Mouse (Mus musculus) embryonic facial prominence, embryonic 15.5 days (tissue): ENCODE measurements around the gene Fbh1. TPM values are rescaled to one million over a fixed set of nuclear protein-coding genes. Genes with fewer than 3 reads are reported as not detected.

ENCODE experiments used
- ATAC-seq: fragments of 200-750 bp; cut with Nextera tagmentation; 2 replicates; pipeline ENCODE4 v1.8.0; 2017; ENCODE audit warnings: low read depth, moderate TSS enrichment; ENCODE audit not compliant: insufficient number of reproducible peaks, low FRiP score, low TSS enrichment
- H3K27ac ChIP-seq: fragments of 300-500 bp; sonication (generic); replicated peaks from 2 replicates; pipeline ENCODE4 v1.5.1; 2015; ENCODE audit warnings: mild to moderate bottlenecking, inconsistent platforms
- H3K27me3 ChIP-seq: fragments of 300-500 bp; sonication (generic); 2 replicates; pipeline ENCODE4 v1.6.1; 2015; ENCODE audit warnings: inconsistent platforms
- H3K36me3 ChIP-seq: fragments of 300-500 bp; sonication (generic); 2 replicates; pipeline ENCODE4 v1.6.1; 2015; ENCODE audit warnings: mild to moderate bottlenecking, inconsistent platforms
- H3K4me1 ChIP-seq: fragments of 300-500 bp; sonication (generic); 2 replicates; pipeline ENCODE4 v1.6.1; 2015; ENCODE audit warnings: inconsistent platforms
- H3K4me2 ChIP-seq: fragments of 300-500 bp; sonication (generic); replicated peaks from 2 replicates; pipeline ENCODE4 v1.6.1; 2015; ENCODE audit warnings: mild to moderate bottlenecking, inconsistent platforms
- H3K4me3 ChIP-seq: fragments of 300-500 bp; sonication (generic); replicated peaks from 2 replicates; pipeline ENCODE4 v1.5.1; 2015; ENCODE audit warnings: mild to moderate bottlenecking, inconsistent platforms
- H3K9ac ChIP-seq: fragments of 300-500 bp; sonication (generic); 2 replicates; pipeline ENCODE4 v1.6.1; 2015; ENCODE audit warnings: inconsistent platforms
- H3K9me3 ChIP-seq: fragments of 300-500 bp; sonication (generic); replicated peaks from 2 replicates; pipeline ENCODE4 v1.6.1; 2016; ENCODE audit warnings: inconsistent platforms
- WGBS: fragments of 180-500 bp; shearing (Covaris S2); methylation state at CpG from one replicate; pipeline ENCODE4 v1.1.7; 2015; 5-methylcytosine and 5-hydroxymethylcytosine counted together
- polyA plus RNA-seq: library from polyadenylated mRNA; unstranded; fragments of >200 nt; fragmentation: Nextera tagmentation; extraction: Ambion mirVana; gene quantifications from 2 replicates; pipeline ENCODE4 v1.2.1, GENCODE M21; 2015

Gene Fbh1
- polyA plus RNA-seq, 1 experiment from 2014 or later = 121 TPM

DNA sequence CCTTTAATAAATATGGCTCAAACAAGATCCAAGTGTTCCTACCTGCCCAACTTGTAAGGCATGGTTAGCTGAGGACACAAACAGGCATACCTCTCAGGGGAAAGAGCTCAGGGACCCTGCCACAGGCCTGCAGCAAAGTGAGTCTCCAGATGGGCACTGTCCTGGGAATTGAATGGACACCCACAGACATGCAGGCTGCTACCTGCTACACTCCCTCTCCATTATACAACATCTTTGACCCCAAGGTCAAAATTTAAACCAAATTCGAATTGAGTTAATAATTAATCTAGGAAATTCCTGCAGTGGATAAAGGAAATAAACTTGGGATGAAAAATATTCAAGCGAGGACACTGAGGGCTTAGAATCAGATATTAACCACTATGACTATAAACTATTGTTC is 81.5 kb downstream of the Fbh1 start:
- H3K36me3 ChIP-seq = no peaks in the 10 kb centered on the region
- H3K27me3 ChIP-seq = no peaks in the 10 kb centered on the region
- H3K9ac ChIP-seq = no peak overlapping the region
- 59% methylated on average over 2 of the region's 2 CpGs for WGBS
- no peak overlapping the region for H3K4me3 ChIP-seq
- ATAC-seq = no peak
- no peaks in the 10 kb centered on the region for H3K9me3 ChIP-seq
- H3K27ac ChIP-seq = no peak overlapping the region
- no peaks in the 10 kb centered on the region for H3K4me1 ChIP-seq
- no peak overlapping the region for H3K4me2 ChIP-seq

- H3K4me2 ChIP-seq = no peak overlapping the region
- no peaks in the 10 kb centered on the region for H3K9me3 ChIP-seq
- H3K36me3 ChIP-seq = no peaks in the 10 kb centered on the region
- H3K4me1 ChIP-seq = no peaks in the 10 kb centered on the region
- no peaks in the 10 kb centered on the region for H3K27me3 ChIP-seq
- no peak overlapping the region for H3K27ac ChIP-seq
- H3K4me3 ChIP-seq = no peak overlapping the region
- no peak for ATAC-seq
- WGBS = 78% methylated on average over 2 of the region's 2 CpGs
- H3K9ac ChIP-seq = no peak overlapping the region
Measured at GRCm38 (mm10) chr2:11694104-11694503, 83.3 kb downstream of the Fbh1 start.

- no peak for ATAC-seq
- H3K36me3 ChIP-seq = no peaks in the 10 kb centered on the region
- no peaks in the 10 kb centered on the region for H3K9me3 ChIP-seq
- no peak overlapping the region for H3K9ac ChIP-seq
- H3K4me3 ChIP-seq = no peak overlapping the region
- H3K27ac ChIP-seq = no peak overlapping the region
- WGBS = 88% methylated on average over 4 of the region's 4 CpGs
- H3K4me2 ChIP-seq = no peak overlapping the region
- H3K27me3 ChIP-seq = no peaks in the 10 kb centered on the region
- no peaks in the 10 kb centered on the region for H3K4me1 ChIP-seq
Measured at GRCm38 (mm10) chr2:11693352-11693751, 84.0 kb downstream of the Fbh1 start.

Other genes starting within 250 kb of the Fbh1 start
- 13.9 and 16.6 TPM in 2 replicates for gene Pfkfb3, start 223.5 kb downstream of the Fbh1 start, polyA plus RNA-seq
- 140 and 142 TPM in 2 replicates for gene Rbm17, start 173.4 kb downstream of the Fbh1 start, polyA plus RNA-seq
- not detected in 2 replicates for gene Gm17490, start 151.3 kb downstream of the Fbh1 start, polyA plus RNA-seq
- not detected in 2 replicates for gene Il2ra, start 134.8 kb downstream of the Fbh1 start, polyA plus RNA-seq
- gene Il15ra, start 72.3 kb downstream of the Fbh1 start, polyA plus RNA-seq = 2.1 and 3.3 TPM in 2 replicates
- 43.2 and 45.7 TPM in 2 replicates for gene Ankrd16, start 294 bp upstream of the Fbh1 start, polyA plus RNA-seq